Mouse (Mus musculus) WW6 (cell line): Measurements from ENCODE around the gene Tex36.
A peak's percentile ranks its signal among the peaks of the same experiment; 100 is the strongest.

ENCODE experiments used
- DNase-seq: peaks from one replicate; pipeline ENCODE4 v3.0.0-alpha.2; 2013; ENCODE audit warnings: low read depth, low spot score

Tex36 gene

DNA sequence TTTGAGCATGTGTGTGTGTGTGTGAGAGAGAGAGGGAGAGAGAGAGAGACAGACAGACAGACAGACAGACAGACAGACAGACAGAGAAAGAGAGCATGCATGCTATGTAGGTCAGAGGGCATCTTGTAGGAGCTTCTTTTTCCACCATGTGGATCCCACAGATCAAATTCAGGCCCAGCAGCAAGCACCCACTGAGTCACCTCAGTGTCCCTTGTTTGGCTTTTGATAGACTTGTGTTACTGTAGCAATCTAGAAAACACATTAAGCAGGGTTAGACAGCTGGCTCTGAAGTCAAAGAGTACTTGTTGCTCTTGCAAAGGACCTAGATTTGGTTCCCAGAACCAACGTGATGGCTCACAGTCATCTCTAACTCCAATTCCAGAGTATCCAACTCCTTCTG lies 10.2 kb downstream of the Tex36 start:
- DNase-seq: no peak

DNA sequence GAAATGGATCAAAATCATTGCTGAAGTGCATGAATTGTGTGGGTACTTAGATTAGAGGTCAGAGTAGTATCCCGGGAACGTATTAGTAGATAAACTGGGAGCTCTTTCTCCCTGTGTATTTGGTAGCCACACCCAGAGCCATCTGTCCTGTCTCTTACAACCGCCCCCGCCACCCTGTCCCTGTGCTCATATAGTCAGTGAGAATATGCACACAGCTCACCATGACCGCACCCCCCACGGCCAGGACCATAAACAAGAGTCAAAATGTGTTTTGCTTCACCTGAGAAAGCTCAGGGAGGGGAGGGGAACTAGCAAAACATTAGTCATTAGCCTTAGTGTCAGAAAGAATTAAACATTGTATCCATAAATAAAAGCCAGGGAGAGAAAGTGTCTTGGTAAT lies 18.7 kb downstream of the Tex36 start:
- no peak for DNase-seq

DNA sequence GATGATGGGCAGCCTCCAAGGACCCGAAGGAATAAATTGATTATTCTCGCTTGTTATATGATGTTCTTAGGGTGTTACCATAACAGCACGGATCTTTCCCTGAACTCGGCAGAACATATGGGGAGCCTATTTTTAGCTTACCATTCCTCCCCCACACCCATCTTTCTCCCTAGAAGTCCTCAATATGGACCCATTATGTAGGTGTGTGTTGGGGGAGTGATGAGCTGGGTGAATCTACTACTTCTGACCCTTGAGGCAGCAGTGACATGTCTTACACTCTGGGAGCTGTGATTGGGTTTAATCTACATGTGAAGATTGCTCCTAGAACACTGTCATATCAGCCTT lies 21.7 kb downstream of the Tex36 start:
- DNase-seq: no peak

DNA sequence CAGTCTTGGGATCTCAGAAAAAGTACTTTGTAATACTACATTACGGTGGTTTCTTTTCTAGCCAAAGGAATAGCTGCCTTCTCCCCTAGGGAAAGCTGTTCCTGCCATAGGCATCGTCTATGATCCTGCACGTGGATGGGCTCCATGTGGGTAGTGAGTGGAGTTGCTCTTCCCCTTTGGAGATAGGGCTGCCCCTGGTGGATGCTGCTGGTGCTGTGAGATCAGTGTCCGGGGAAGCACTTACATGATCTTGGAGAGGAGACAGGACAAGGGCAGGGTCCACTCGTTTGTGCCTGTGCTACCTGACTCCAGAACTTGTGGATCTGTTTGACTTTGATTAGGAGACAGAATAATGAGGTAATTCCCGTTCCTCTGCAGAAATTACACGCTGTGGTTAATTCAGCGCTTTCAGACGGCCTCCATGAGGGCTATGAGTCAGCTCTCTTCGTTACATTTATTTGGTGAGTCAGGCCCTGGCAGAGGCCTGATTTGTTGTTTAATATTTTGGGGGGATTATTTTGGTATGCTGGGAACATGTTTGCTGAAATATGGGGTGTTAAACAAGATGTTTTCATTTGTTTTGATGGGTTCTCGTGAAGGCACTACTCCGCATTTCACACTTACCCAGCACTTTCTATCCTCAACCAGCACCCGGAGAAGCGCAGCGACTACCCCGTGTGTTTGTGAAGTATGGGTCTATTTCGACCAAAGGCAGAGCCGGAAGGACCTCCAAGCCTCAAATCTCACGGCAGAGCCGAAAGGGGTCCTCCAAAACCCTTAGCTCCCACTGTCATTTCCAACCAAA lies 22.3 kb downstream of the Tex36 start:
- no peak for DNase-seq

DNA sequence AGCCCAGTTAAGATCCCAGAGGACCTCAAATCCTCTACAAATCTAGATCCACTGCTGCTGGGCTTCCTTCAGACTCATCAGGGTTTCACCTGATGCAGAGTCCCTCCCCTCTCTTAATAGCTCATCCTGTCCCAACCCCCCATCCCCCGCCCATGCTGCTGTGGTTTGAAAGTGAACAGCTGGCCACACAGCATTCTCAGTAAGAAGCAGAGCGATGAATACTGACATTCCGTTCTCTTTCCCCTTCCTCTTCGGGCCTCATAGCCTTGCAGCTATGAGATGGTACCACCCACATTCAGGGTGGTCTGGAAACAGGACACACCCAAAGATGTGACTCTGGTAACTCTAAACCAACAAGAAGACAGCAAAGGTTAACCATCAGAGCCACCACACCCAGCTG lies 25.1 kb downstream of the Tex36 start:
- DNase-seq: peak; percentile 69

DNA sequence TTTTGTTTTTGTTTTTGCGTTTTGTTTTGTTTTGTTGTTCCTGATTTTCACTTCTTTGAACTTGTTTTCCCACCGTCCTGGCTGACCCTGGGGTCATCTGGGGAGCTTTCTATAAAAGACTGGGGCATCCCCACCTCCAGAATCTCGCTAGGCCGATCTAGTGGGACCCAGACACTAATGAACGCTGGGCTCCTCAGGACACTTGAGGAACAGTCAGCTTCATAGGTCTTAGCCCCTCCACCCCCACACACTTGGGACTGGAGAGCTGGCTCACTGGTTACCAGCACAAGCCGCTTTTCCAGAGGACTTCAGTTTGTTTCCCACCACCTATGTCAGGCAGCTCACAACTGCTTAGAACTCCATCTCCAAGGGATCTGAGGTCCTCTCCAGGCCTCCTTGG lies 25.7 kb downstream of the Tex36 start:
- no peak for DNase-seq

DNA sequence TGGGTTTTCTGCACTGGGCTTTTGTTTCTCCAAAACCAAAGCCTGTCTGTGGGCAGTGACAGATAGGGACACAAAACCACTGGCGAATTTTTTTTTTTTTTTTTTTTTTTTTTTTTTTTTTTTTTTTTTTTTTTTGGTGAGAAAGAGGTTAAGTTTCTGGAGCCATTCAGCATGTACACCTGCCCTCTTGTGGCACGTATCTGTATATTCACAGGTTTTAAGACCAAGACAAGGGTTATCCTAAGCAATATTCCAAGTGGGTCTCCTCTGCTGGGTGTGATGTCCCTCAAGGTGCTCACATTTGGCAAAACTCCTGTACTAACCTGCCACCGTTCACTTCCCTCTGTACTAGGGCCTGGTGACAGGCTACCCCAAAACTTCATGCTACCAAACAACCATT lies 30.0 kb downstream of the Tex36 start:
- no peak for DNase-seq

DNA sequence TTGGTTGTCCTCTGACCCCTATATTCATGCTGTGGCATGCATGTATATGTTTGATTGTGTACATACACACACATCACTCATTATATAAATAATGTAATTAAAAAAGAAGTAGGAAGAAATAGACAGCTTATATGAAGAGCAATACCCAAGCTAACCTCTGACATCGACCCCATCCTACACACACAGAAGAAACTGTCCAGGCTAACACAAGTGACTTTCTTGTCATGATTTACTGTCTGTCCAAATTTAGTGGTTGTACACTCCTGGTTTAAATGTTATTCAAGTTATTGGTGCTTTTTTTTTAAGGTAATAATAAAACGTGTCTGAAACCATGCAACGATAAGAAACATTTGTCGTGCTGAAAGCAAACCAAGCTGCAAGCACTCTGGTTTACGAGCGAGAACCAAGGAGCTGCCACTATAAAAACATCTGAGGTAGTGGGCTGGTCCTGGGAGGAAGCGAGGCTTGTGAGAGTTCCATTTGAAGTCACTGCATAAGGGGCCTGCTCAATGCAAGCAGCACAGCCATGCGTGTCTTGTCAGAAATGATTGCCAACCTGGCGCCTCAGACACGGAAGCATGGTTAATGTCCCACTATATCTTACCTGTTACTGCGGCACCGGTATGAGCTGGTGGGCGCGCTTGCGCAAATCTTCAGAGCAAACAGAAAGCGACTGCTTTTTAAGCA lies 32.6 kb downstream of the Tex36 start:
- no peak for DNase-seq

DNA sequence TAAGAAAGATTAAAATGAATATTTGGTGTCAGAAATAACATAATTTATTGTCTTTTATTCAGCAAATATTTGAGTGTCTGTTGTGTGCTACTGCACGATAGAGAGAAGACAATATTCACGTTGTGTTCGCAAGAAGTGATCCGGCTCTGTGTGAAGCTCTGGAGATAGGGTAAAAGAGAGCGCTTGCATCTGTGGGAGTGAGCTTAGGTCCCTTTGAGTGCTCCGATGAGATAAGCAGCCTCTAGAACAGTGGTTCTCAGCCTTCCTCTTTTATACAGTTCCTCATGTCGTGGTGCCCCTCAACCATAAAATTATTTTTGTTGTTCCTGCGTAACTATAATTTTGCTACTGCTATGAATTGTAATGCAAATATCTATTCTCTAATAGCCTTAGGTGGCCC lies 37.4 kb downstream of the Tex36 start:
- DNase-seq: no peak

DNA sequence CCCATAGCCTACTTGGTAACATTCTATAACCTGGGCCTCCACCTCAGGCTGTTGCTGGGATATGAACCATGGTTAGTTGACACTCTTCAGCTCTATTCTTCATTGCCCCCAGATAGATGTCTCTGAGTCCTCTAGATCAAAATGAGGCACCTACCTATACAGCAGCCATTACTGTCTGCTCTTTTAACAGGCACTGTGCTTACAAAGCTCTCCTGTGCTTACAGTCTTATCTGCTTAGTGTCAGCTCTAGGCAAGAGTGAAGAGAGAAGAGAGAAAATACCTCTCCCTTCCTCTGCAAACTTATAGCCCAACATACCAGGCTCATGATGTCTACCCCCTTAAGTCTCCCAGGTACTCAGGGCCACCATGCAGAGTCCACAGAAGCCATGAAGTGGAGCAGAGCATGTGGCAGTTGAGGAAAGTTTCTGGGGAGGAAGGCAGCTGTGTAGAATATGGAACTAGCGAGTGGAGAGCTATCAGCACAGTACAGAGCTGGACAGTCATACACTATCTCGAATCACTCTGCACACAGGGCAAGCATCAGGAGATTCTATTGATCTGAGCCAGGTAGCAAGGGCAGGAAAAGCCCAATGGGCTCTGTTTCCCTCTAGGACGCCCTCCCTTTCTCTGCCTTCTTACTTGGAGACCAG lies 38.7 kb downstream of the Tex36 start:
- DNase-seq: no peak

DNA sequence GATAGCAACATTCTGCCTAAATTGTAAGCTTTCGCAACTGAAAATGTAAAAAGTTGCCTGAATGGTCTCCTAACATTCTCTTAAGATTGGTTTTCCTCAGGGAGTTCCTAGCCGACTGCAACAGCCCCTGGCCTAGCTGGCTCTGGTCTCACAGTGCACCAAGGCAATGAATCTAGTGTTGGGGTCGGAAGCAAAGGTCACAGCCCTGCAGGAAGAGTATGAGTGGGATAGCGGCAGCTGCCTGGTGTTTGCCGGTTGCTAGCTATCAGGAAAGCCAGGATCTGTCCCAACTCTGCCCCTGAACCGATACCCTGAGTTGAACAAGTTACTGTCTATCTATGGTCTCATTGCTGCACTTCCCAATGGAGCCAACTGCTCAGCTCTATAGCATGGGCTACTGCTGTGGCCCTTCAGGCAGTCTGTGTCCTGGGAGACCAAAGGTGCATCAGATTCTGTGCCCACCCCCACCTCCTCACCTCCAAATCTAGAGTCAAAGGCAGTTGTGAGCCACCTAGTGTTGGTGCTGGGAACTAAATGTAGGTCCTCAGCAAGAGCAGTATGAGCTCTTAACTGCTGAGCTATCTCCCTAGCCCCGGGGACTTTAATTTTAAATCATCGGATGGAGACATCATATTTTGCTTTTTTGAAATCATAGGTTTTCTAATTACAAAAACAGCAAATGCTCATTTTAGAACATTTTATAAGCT lies 46.0 kb downstream of the Tex36 start:
- peak; percentile 33 for DNase-seq

DNA sequence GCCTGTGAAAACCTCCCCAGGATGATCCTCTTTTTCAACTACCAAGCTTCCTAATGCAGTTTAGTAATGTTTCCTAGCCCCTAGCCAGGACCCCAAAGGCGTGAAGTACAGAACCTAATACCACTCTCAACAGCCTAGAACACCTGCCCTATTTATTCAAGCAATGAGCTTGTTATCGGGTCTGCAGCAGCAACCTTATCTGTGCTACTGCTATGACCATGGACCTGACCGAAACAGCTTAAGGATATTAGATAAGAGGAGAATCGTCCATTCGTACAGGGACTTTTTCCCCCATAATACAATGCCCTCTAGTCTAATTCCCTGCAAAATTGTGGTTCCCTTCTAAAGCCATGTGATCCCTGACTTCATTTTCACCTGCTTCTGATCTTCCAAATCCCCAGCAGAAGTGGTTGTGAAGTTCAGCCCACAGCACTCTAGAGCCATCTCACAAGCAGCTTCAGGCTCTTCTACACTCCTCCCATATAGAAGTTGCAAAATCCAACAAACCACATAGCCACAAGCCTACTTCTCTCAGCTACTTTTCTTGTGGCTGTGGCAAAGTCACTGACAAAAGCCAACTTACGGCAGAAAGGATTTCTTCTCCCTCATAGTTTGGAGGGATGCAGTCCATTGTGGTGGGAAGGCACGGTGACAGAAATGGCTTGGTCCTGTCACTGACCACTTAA lies 49.5 kb downstream of the Tex36 start:
- no peak for DNase-seq

DNA sequence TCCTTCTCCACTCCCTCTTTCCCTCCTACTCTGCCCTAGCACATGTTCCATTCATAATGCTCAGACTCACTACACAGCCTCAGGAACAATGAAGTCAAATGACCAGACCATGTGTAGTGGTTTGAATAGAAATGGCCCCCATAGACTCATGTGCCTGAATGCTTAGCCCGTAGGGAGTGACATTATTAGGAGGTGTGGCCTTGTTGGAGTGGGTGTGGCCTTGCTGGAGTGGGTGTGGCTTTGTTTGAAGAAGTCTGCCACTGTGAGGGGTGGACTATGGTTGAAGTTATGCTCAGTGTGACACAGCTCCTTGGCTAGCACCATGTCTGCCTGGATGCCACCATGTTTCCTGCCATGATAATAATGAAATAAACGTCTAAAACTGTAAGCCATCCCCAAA lies 51.0 kb downstream of the Tex36 start:
- DNase-seq: no peak

DNA sequence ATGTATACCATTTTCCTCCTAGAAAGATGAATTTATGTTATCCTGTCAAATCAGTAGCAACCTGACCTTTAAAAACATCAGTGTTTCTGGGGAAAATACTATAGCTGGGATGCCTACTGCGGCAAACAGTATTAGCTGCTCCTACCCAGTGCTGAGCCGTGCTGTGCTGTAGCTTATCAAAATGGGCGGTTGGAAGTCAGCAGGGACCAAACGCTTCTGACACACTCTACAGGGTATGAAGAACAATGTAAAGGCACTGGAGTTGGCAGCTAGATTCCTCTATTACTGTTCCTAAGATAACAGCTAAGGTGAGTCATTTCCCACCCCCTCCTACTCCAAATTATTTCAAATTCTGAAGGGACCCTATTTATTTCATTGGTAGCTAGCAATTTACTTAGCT lies 53.5 kb downstream of the Tex36 start:
- DNase-seq: no peak

DNA sequence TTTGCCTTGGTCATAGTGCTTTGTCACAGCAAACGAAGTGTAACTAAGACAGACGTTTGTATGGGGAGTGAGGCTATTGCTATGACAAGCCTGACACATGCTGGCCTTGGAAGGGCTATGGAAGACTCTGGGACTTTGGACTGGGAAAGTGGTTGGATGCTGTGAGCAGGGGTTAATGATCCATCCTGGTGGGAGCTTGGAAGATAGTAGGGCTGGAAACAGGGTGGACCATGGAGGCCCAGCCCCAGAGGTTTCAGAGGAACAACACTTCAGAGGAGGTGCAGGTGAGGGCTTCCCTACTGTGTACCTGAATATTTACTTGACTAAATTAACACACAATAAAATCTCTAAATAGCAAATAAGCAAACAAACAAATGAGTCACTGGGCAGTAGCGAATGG lies 56.3 kb downstream of the Tex36 start:
- no peak for DNase-seq

DNA sequence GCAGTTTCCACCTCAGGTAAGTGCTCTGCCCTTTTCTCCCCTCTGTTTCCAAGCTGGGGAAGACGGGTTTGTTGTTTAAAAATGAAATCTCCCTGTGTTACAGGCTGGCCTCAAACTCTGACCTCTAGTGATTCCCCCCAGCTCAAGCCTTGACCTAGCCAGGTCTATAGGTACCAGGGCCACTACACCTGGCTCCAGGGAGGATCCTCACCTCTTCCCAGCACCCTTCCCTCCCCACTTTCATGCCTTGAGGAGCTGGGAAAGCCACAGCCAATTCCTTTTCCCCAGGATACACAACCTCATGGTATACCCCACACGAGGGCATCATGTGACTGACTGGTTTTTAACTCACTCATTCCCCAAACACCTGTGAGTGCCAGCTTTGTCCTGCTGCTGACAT lies 57.0 kb downstream of the Tex36 start:
- DNase-seq: no peak

DNA sequence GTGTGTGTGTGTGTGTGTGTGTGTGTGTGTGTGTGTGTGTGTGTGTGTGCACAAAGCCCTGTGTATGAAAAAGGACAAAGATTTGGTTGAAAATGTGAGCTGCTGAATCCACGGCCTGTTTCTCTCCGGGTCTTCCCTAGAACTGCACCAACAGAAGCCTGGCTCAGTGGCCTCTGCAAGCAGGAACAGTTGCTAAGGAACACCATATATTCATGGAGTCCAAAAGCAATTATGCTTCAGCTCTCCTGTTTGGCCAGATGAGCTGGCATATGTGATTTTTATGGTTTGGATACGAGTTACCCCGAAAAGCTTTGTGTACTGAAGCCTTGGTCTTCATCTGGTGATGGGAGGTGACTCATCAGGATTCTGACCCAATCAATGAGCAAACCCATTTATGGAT lies 58.8 kb downstream of the Tex36 start:
- DNase-seq: no peak

DNA sequence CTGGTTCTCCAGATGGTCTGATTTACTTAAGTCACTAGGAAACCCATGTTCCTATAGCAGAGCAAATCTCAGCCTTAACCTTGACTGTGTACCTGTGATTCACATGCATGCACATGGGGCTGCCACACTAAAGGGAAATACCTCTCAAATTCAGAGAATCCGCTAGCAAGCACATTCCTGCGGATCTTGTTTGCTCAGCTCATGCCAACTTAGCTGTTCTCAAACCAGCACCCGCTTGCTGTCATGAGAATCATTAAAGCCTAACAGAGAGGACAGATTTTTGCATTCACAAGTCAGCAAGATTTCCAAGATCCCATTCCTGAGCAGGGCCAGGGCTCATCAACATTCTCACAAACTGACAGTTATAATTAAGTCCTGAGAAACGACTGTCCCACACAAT lies 64.6 kb downstream of the Tex36 start:
- DNase-seq: no peak
